29 mouse cellular contexts compared by ENCODE assay signal in the genomic region with DNA sequence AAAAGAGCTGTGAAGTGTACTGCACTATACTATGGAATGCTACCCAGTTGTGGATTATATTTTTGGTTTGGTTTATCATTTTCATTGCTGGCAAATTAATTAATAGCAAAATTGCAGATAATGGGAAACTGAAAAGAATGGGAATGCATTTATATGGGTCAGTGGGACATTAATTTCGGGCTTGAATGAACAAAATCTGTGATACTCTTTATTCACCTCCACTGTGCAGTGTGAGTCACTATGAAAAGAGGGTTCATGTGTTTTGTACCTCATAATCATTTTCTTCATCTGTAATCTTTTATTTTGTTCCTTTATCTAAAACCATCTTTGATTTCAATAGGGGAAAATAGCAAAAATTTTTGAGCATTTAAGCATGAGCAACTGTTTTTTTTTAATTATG.
"Had no signal": no experiment of that assay in that cellular context is flagged by ENCODE, and none has a peak within 500 bp of the region (broad histone marks: within the 10 kb centered on the region; RNA-seq: fewer than 3 reads in every experiment).

No protein-coding gene starts in this region.

- H3K27ac ChIP-seq: heart, embryonic 10.5 days; heart, embryonic 13.5 days; heart, embryonic 15.5 days; hindbrain, embryonic 12.5 days; hindbrain, embryonic 13.5 days; hindbrain, embryonic 14.5 days; hindbrain, embryonic 15.5 days; hindbrain, postnatal 0 days; intestine, embryonic 15.5 days; kidney, embryonic 15.5 days; kidney, postnatal 0 days; layer of hippocampus, adult 2 months had no signal

- H3K27me3 ChIP-seq: heart, embryonic 12.5 days; heart, embryonic 13.5 days; heart, embryonic 15.5 days; hindbrain, embryonic 12.5 days; hindbrain, embryonic 13.5 days; hindbrain, embryonic 15.5 days; intestine, embryonic 15.5 days; kidney, embryonic 15.5 days had no signal

- H3K9me3 ChIP-seq: heart, embryonic 10.5 days; heart, embryonic 12.5 days; heart, embryonic 13.5 days; heart, embryonic 15.5 days; hindbrain, embryonic 12.5 days; hindbrain, embryonic 13.5 days; hindbrain, embryonic 15.5 days; intestine, embryonic 15.5 days; kidney, embryonic 15.5 days had no signal

- H3K36me3 ChIP-seq: heart, embryonic 10.5 days; heart, embryonic 12.5 days; heart, embryonic 13.5 days; heart, embryonic 15.5 days; hindbrain, embryonic 12.5 days; hindbrain, embryonic 13.5 days; hindbrain, embryonic 15.5 days; intestine, embryonic 15.5 days; kidney, embryonic 15.5 days had no signal

- H3K4me1 ChIP-seq: heart, embryonic 10.5 days; heart, embryonic 12.5 days; heart, embryonic 13.5 days; heart, embryonic 15.5 days; hindbrain, embryonic 12.5 days; hindbrain, embryonic 13.5 days; hindbrain, embryonic 15.5 days; intestine, embryonic 15.5 days; kidney, embryonic 15.5 days had no signal

- H3K4me3 ChIP-seq: heart, embryonic 10.5 days; heart, embryonic 12.5 days; heart, embryonic 13.5 days; heart, embryonic 15.5 days; hindbrain, embryonic 12.5 days; hindbrain, embryonic 13.5 days; hindbrain, embryonic 15.5 days; intestine, embryonic 15.5 days; kidney, embryonic 15.5 days; layer of hippocampus, adult 2 months had no signal

- DNase-seq: heart, postnatal 10 days; heart, postnatal 14 days; heart, postnatal 36 days; heart, postnatal 4 days; kidney, adult 11 months; kidney, adult 18-20 months; kidney, adult 2 months; kidney, adult 8-10 months; kidney, adult 9 months; kidney, postnatal 10 days; kidney, postnatal 14 days; kidney, postnatal 25 days; kidney, postnatal 36 days; kidney, postnatal 4 days; layer of hippocampus, adult 9-11 months; layer of hippocampus, postnatal 36 days had no signal
